Mouse (Mus musculus) heart, adult 2 months (tissue): ENCODE data around the gene Lzts2.

ENCODE experiments used
- CTCF ChIP-seq: fragments of 200-600 bp; IDR thresholded peaks from 2 replicates; pipeline ENCODE4 v1.8.1; 2022; ENCODE audit warnings: antibody characterized with exemption, mild to moderate bottlenecking, moderate library complexity
- EP300 ChIP-seq: fragments of 200-500 bp; IDR thresholded peaks from 2 replicates; pipeline ENCODE4 v1.6.1; 2011; ENCODE audit warnings: low read depth, low read length, control low read depth; ENCODE audit not compliant: insufficient read depth

DNA sequence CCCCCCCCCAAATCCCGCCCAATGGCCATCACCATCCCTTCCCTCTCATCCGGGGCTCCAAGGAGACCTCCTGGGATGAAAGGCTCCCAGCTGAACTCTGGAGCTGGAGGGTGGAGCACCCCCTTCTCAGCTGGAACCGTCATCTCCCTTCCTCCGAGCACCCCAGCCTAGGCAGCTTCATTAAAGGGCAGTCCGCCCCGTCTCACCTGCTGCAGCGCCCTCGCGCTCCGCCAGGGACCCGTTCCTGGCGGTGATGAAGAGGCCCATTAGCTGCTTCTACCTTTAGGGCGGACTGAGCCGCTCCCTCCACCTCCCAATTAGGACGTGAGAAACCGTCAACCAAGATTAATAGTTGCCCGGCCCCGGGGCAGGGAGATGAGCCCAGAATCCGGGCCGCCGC lies 51.0 kb downstream of the Lzts2 start:
- TF ChIP-seq EP300 (no peak), CTCF (no peak)
